Mouse (Mus musculus) stomach, embryonic 14.5 days (tissue): ENCODE measurements around the gene Prl2b1. TPM values are rescaled to one million over a fixed set of nuclear protein-coding genes. Genes with fewer than 3 reads are reported as not detected.

ENCODE experiments used
- ATAC-seq: fragments of 200-750 bp; cut with Nextera tagmentation; 2 replicates; pipeline ENCODE4 v1.8.0; 2017; ENCODE audit warnings: low read depth, moderate TSS enrichment; ENCODE audit not compliant: insufficient number of reproducible peaks, insufficient read depth, low FRiP score
- H3K27ac ChIP-seq: fragments of 300-500 bp; sonication (generic); 2 replicates; pipeline ENCODE4 v1.5.1; 2014; ENCODE audit warnings: mild to moderate bottlenecking, low read length, moderate library complexity, mixed read lengths
- H3K27me3 ChIP-seq: fragments of 300-500 bp; sonication (generic); 2 replicates; pipeline ENCODE4 v1.6.1; 2014; ENCODE audit warnings: low read length, control low read depth, mixed read lengths; ENCODE audit not compliant: control insufficient read depth, insufficient read depth
- H3K36me3 ChIP-seq: fragments of 300-500 bp; sonication (generic); 2 replicates; pipeline ENCODE4 v1.6.1; 2014; ENCODE audit warnings: mild to moderate bottlenecking, control low read depth, low read length, moderate library complexity, mixed read lengths; ENCODE audit not compliant: control insufficient read depth, insufficient read depth
- H3K4me1 ChIP-seq: fragments of 300-500 bp; sonication (generic); 2 replicates; pipeline ENCODE4 v1.6.1; 2014; ENCODE audit warnings: low read length, control low read depth, mixed read lengths; ENCODE audit not compliant: control insufficient read depth, insufficient read depth
- H3K4me2 ChIP-seq: fragments of 300-500 bp; sonication (generic); replicated peaks from 2 replicates; pipeline ENCODE4 v1.6.1; 2014; ENCODE audit warnings: low read depth, low read length, control low read depth
- H3K4me3 ChIP-seq: fragments of 300-500 bp; sonication (generic); 2 replicates; pipeline ENCODE4 v1.5.1; 2014; ENCODE audit warnings: low read depth, low read length, control low read depth
- H3K9ac ChIP-seq: fragments of 300-500 bp; sonication (generic); replicated peaks from 2 replicates; pipeline ENCODE4 v1.6.1; 2014; ENCODE audit warnings: low read depth, mild to moderate bottlenecking, control low read depth, low read length, moderate library complexity, mixed read lengths
- H3K9me3 ChIP-seq: fragments of 300-500 bp; sonication (generic); 2 replicates; pipeline ENCODE4 v1.6.1; 2016; ENCODE audit warnings: low read depth, low read length, control low read depth; ENCODE audit not compliant: control insufficient read depth
- WGBS: fragments of 180-500 bp; shearing (Covaris S2); extraction: QIAGEN DNeasy Blood & Tissue Kit; methylation state at CpG from one replicate; pipeline ENCODE4 v1.1.7; 2014; 5-methylcytosine and 5-hydroxymethylcytosine counted together
- polyA plus RNA-seq: library from polyadenylated mRNA; unstranded; fragments of >200 nt; fragmentation: Nextera tagmentation; extraction: Ambion mirVana; gene quantifications from 2 replicates; pipeline ENCODE4 v1.2.1, GENCODE M21; 2014

Prl2b1 gene
- not detected in 2 replicates for polyA plus RNA-seq

DNA sequence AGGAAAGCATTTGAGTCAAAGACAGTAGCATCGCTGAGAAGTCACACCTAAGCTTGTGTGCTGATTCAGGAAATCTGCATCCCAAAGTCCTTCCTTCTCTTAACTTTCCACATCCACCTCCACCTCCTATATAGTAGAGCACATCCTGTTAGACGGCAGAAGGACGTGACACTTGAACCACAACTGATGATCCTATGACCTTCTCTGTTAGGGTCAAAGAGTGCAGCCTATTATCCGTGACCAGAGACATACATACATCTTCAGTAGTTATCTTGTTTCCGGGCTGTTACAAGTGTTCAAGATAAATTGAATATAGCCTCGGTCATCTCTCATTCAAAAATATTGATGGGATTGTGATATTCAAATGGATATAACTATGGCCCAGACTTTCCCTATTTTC lies at the start of gene Prl2b1:
Prl2b1 (minus strand) TSS at position 101 of the 400 bp plus-strand sequence.
- Histone ChIP-seq H3K27ac (no peak within 1 kb of the TSS), H3K9me3 (no peaks in the 10 kb centered on the region), H3K27me3 (no peaks in the 10 kb centered on the region), H3K4me2 (no peak within 1 kb of the TSS), H3K36me3 (no peaks in the 10 kb centered on the region), H3K4me3 (no peak within 1 kb of the TSS), H3K9ac (no peak within 1 kb of the TSS), H3K4me1 (no peaks in the 10 kb centered on the region)
- 68% methylated on average over 6 of the region's 6 CpGs for WGBS
- ATAC-seq: no peak

DNA sequence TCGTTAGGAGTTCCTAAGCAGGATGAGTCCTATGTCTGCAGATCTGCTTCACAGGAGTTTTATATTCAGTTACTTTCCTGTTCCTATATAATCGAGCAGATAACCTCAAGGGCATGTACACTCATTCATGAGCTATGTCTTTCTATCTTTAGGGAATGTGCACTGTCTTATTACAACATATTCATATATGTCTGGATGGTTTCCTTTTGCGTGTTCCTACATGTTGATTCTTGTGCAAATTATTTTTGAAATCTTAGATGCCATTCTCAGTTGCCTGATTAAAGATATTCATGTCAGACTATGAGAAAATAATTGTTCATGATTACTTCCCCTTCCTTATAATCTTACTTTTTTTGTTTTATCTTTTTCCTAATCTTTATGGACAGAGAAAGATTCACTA lies 47.9 kb upstream of the Prl2b1 start, which contains the start of gene Prl8a6:
Prl8a6 (minus strand) TSS at position 101 of the 400 bp plus-strand sequence.
- Histone ChIP-seq H3K27me3 (no peaks in the 10 kb centered on the region), H3K4me1 (no peaks in the 10 kb centered on the region), H3K9me3 (no peaks in the 10 kb centered on the region), H3K27ac (no peak within 1 kb of the TSS), H3K9ac (no peak within 1 kb of the TSS), H3K4me3 (no peak within 1 kb of the TSS), H3K36me3 (no peaks in the 10 kb centered on the region), H3K4me2 (no peak within 1 kb of the TSS)
- ATAC-seq: no peak
- 85% methylated on average over 3 of the region's 3 CpGs for WGBS

DNA sequence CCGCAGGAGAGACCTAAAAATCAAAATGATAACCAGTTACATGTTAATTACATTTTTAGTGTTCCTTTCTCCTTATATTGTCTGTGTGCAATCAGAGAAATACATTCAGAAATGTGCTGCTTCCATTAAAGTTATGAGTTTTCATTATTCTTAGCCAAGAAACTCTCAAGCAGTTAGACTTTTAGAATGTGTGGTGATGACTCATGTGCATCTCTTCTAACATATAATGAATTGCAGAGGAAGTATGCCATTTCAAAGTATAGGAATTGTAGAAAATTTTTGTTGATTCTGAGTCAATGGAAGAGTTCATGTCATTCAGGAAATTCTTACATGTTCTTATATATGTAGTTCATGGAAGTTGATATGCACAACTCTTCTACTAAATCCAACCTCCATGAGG lies 42.5 kb upstream of the Prl2b1 start:
- H3K36me3 ChIP-seq: no peaks in the 10 kb centered on the region
- H3K4me1 ChIP-seq: no peaks in the 10 kb centered on the region
- ATAC-seq: no peak
- H3K27ac ChIP-seq: no peak overlapping the region
- H3K4me3 ChIP-seq: no peak overlapping the region
- no peaks in the 10 kb centered on the region for H3K9me3 ChIP-seq
- H3K4me2 ChIP-seq: no peak overlapping the region
- no peak overlapping the region for H3K9ac ChIP-seq
- WGBS: 77% methylated on average over 1 of the region's 1 CpGs
- no peaks in the 10 kb centered on the region for H3K27me3 ChIP-seq

DNA sequence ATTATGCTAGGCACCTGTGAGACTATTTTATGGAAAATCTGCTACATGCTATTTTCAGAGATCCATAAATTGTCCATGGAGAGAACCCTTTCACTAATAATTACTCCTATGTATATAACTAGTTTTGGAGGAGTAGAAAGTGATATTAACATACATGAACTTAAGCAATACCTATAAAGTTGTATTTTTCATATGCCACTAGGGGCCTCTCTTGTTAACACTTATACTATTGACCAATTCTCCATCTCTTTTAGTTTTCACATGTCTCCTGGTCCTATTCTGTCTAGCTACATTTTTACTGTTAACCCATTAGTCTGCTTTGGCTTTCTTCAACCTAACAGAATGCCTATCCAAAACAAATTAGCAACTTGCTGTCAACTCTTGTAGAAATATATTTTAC lies 23.0 kb upstream of the Prl2b1 start:
- Histone ChIP-seq H3K9ac (no peak overlapping the region), H3K4me3 (no peak overlapping the region), H3K4me1 (no peaks in the 10 kb centered on the region), H3K9me3 (no peaks in the 10 kb centered on the region), H3K36me3 (no peaks in the 10 kb centered on the region), H3K27ac (no peak overlapping the region), H3K4me2 (no peak overlapping the region), H3K27me3 (no peaks in the 10 kb centered on the region)
- no peak for ATAC-seq

DNA sequence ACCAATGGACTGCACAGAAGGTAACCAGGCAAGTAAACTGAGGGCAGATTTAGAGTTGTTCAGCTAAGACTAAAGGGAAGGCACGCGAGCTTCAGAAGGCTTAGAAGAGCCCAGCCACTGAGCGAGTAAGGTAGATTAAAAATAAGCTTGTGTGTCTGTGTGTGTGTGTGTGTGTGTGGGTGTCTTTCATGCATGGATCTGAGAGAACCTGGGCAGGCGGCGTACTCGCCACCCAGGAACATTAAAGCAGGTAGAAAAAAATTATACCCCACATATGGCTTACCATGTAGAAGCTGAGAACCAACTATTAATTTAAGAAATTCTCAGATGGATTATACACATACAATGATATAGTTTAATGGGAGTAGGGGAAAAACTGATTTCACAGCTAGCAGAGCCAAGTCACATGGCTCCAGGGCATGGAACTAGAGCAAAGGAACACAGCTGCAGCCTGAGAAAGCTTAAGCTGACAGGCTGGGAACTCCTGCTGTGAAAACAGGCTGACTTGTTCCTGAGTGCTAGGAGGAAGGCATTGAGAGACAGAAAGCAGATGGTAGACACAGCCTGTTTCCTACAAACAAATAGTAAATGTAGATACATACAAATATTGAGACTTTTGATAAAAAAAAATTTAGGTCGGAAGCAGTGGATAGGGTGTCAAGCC lies 8.5 kb upstream of the Prl2b1 start:
- Histone ChIP-seq H3K27me3 (no peaks in the 10 kb centered on the region), H3K9ac (no peak overlapping the region), H3K27ac (no peak overlapping the region), H3K4me2 (no peak overlapping the region), H3K4me1 (no peaks in the 10 kb centered on the region), H3K36me3 (no peaks in the 10 kb centered on the region), H3K4me3 (no peak overlapping the region), H3K9me3 (no peaks in the 10 kb centered on the region)
- ATAC-seq: no peak
- WGBS: 92% methylated on average over 7 of the region's 7 CpGs

DNA sequence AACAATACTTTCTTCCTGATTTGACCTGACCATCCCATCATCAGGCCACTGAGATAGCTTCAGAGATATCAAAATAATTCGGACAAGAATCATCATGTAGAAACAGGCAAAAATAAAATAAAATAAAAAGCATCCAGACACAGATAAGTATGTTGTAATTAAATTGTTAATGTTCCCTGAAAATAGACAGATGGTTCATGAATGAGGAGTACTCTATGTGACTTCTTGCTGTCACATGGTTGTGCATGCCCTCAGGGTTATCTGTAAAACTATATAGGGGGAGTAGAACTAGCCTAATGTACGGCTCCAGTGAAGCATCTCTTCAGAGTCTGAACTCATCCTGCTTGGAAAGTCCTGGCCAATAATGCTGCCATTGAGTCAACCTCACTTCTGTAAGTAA lies 45.3 kb downstream of the Prl2b1 start, which contains the start of gene Prl8a2:
Prl8a2 (plus strand) TSS at position 301 of the 400 bp plus-strand sequence.
- H3K27ac ChIP-seq: no peak within 1 kb of the TSS
- no peak within 1 kb of the TSS for H3K4me3 ChIP-seq
- no peak for ATAC-seq
- no peak within 1 kb of the TSS for H3K4me2 ChIP-seq
- H3K4me1 ChIP-seq: no peaks in the 10 kb centered on the region
- no peak within 1 kb of the TSS for H3K9ac ChIP-seq
- no peaks in the 10 kb centered on the region for H3K9me3 ChIP-seq
- 74% methylated on average over 2 of the region's 2 CpGs for WGBS
- no peaks in the 10 kb centered on the region for H3K36me3 ChIP-seq
- no peaks in the 10 kb centered on the region for H3K27me3 ChIP-seq

DNA sequence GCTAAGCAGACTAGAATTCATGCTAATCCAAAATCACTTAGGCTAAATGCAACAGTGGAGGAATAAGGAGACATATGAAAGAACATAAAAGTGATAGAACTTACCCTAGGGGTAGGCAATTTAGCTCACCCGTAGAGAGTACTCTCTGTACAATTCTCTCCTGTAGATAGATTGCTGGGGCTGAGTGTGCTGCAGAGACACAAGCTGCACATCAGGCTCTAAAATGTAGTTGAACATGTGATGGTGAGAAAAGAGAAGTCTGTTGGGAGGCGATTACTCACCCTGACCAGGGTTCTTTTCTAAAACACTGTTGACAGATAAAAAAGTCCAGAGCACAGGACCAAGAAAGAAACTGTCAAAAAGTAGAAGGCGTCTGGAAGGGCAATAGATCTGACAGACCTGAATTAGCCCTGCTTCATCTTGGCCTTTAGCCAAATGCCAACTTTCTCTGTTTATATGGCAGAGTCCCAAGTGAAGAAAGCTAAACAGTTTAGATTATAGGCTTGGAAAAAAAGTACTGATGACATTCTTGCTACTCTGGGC lies 47.8 kb downstream of the Prl2b1 start:
- peak; percentile 61; the same call in 1 of the 2 replicates for ATAC-seq
- H3K4me3 ChIP-seq: no peak overlapping the region

DNA sequence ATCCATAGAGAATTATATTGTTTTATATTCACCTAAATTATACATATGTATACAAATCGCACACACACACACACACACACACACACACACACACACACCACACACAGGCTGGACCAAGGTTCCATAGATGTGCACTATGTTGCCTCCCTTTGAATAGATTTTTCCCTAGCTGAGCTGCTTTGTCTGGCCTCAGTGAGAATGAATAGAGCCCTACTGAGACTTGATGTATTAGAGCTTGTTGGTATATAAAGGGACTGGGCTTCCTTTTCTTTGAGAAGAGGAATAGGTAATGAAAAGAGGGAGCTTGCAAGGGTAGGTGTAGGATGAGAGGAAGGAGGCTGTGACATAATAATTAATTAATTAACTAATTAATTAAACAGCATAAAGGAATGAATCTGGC lies 55.7 kb downstream of the Prl2b1 start:
- Histone ChIP-seq H3K27me3 (no peaks in the 10 kb centered on the region), H3K27ac (no peak overlapping the region), H3K9me3 (no peaks in the 10 kb centered on the region), H3K4me2 (no peak overlapping the region), H3K36me3 (no peaks in the 10 kb centered on the region), H3K9ac (no peak overlapping the region), H3K4me1 (no peaks in the 10 kb centered on the region), H3K4me3 (no peak overlapping the region)
- ATAC-seq: no peak
- 93% methylated on average over 1 of the region's 1 CpGs for whole genome bisulfite sequencing

More for the DNA sequence above, 47.8 kb downstream of the Prl2b1 start:
- Histone ChIP-seq H3K36me3 (no peaks in the 10 kb centered on the region), H3K27ac (no peak overlapping the region), H3K27me3 (no peaks in the 10 kb centered on the region), H3K9ac (no peak overlapping the region), H3K4me2 (no peak overlapping the region), H3K4me1 (no peaks in the 10 kb centered on the region), H3K9me3 (no peaks in the 10 kb centered on the region)
- 26% methylated on average over 3 of the region's 3 CpGs for WGBS
